Mouse (Mus musculus): Measurements from ENCODE around the gene Fam177a.
"Not testable (repeated sequence)": the region's sequence is repeated elsewhere in the genome, so short reads cannot be mapped to it uniquely, and the experiment has no call there.

Fam177a gene

DNA sequence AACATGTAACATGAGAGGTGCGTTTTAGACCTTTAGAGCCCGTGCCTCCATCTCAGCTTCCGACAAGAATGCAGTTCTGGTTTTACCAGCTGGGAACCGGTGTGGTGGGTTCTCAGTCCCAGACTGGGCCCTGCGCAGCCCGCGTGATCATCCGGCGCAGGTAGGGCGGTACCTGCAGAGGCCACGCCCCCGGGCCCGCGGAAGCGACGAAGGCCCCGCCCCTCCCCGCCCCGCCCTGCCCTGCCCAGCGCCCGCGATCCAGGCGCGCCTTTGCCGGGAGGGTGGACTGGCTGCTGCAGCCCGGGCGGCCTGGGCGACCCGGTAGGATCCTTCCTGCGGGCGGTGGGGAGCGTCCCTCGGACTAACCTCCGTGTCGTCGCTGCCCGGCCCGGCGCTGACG is at the start of gene Fam177a:
Gene Fam177a (plus strand): TSS at position 228 of the 400 bp plus-strand sequence.
- not testable (repeated sequence) for DNase-seq (ENCODE audit: low read depth)

GRCm38 (mm10) chr12:55075296-55075695 is 49.0 kb upstream of the Fam177a start:
- no peak for DNase-seq (ENCODE audit: low read depth)

- DNase-seq (ENCODE audit: low read depth): peak; percentile 44
Observed at GRCm38 (mm10) chr12:55078706-55079105, 45.6 kb upstream of the Fam177a start.

- DNase-seq (ENCODE audit: low read depth): peak; percentile 97
Observed at GRCm38 (mm10) chr12:55079726-55080600, 44.3 kb upstream of the Fam177a start, which contains the start of the genes 2700097O09Rik and Srp54a. Gene 2700097O09Rik, minus strand, starts transcription at chr12:55080110. Gene Srp54a, plus strand, starts transcription at chr12:55080262.

GRCm38 (mm10) chr12:55080601-55080942 is 43.7 kb upstream of the Fam177a start:
- not testable (repeated sequence) for DNase-seq (ENCODE audit: low read depth)

GRCm38 (mm10) chr12:55092127-55092526 is 32.1 kb upstream of the Fam177a start:
- DNase-seq (ENCODE audit: low read depth): not testable (repeated sequence)

- DNase-seq (ENCODE audit: low read depth): not testable (repeated sequence)
Observed at GRCm38 (mm10) chr12:55112616-55113015, 11.7 kb upstream of the Fam177a start.

DNA sequence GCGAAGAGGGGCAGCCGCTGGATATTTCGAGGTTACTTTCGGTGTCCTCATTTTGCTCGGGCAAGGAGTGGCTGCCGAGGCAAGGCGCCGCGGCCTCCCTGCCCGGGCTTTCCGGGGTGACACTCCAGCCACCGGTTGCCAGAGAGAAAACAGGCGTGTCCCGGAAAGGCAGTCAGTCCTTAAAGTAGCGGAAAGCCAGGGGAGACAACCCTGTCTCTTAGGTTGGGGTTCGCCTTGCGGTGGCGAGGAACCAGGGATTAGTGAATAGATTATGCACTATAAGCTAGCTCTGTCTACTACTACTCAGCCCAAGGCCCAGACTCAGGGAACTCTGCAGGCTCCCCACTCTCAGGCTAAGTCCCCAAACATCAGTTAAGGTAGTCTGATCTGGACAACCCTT is 462 bp downstream of the Fam177a start:
- not testable (repeated sequence) for DNase-seq (ENCODE audit: low read depth)

- DNase-seq (ENCODE audit: low read depth): not testable (repeated sequence)
Observed at GRCm38 (mm10) chr12:55135540-55135939, 11.3 kb downstream of the Fam177a start.

DNA sequence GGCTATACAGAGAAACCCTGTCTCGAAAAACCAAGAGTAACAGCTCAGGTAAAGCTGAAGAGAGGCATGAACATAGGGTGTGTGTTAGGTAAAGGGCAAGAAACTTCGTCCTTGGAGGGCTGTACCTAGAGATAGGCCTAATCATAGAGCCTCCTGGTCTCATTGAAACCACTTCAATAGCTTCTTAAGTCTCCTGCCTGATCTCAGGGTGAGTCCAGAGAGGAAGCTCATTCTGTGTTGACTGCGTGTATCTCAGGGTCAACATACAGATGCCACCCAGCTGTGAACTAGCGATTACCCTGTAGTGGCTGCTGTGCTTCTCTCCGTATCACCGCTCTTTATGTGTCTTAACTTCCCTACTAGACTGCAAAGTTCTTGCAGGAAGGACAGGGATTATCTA is 13.6 kb downstream of the Fam177a start:
- DNase-seq (ENCODE audit: low read depth): not testable (repeated sequence)

GRCm38 (mm10) chr12:55154559-55155448 is 30.5 kb downstream of the Fam177a start, which contains the start of gene Srp54b:
Gene Srp54b, plus strand, starts transcription at chr12:55155104.
- DNase-seq (ENCODE audit: low read depth): not testable (repeated sequence)

DNA sequence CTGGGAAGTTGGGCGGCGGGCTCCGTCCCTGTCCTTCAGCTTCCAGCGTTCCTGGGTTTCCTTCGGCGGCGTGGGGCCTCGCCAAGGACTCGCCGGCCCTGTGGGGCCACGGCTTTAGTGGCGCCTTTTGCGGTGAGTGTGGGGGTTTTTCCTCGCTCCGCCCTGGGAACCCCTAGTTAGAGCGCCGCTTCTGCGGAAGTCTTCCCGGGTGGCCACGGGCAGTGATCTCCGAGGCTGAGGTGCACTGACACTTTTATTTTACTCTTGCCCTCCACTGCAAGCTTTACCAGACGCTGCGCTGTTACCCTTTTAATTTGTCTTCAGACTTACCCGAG is 31.1 kb downstream of the Fam177a start:
- not testable (repeated sequence) for DNase-seq (ENCODE audit: low read depth)

- DNase-seq (ENCODE audit: low read depth): not testable (repeated sequence)
Observed at GRCm38 (mm10) chr12:55167034-55167557, 42.8 kb downstream of the Fam177a start.

GRCm38 (mm10) chr12:55187686-55188085 is 63.4 kb downstream of the Fam177a start:
- DNase-seq (ENCODE audit: low read depth): not testable (repeated sequence)

DNA sequence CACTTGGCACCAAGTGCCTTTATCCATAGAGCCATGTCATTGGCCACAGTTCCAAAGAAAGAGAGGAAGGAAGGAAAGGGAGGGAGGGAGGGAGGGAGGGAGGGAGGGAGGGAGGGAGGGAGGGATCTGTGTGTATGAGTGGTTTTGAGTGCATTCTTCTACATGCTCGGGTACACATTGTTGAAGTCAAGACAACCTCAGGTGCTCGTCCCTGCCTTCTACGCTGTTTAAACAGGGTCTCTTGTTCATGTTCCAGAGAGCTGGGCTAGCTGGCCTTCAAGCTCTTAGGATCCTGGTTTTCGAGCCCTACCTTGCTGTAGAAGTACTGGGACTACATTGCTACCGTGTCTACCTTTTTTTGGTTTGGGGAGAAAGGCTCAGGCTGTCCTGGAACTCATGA is 64.9 kb downstream of the Fam177a start:
- not testable (repeated sequence) for DNase-seq (ENCODE audit: low read depth)

Data from naive thymus-derived CD4-positive, alpha-beta T cell, adult 2 months (primary cell).